Comparison of ENCODE assay signal across 23 mouse cellular contexts in the genomic region with DNA sequence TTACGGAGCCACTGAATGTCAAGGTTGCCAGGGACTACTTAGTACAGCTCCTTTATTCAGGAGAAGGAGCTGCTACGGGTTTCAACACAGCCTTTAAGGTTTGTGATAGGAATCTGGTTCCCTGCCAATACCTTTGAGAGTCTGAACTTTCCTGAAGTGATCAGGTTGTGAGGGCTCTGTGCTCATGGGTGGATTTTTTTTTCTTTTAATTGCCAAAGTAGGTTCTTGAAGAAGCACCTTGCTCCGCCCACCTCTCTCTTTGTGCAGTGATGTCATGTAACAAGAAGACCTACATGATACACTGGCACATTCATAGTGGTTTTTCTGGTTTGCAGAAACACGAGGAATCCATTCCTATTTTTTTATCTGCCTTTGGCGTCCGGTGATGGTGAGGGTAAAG. TPM values are rescaled to one million over a fixed set of nuclear protein-coding genes. Genes with fewer than 3 reads are reported as not detected.
DNase-seq lines count a peak whose midpoint lies in the region; ATAC-seq and TF ChIP-seq lines count a peak whose summit lies in the region.
"Had no signal": no experiment of that assay in that cellular context is flagged by ENCODE, and none has a peak within 500 bp of the region (broad histone marks: within the 10 kb centered on the region; RNA-seq: fewer than 3 reads in every experiment).

No protein-coding gene starts in this region.

- H3K27me3 ChIP-seq in heart, adult 2 months (ENCODE audit: control insufficient read depth, insufficient read depth, low read length) = no peaks in the 10 kb centered on the region
- H3K27me3 ChIP-seq in kidney, adult 2 months (replicated peaks; ENCODE audit: control insufficient read depth, insufficient read depth, low read length) = no peaks in the 10 kb centered on the region
- no peaks in the 10 kb centered on the region for H3K27me3 ChIP-seq in limb, embryonic 10.5 days (ENCODE audit: low read depth, poor library complexity, severe bottlenecking)
- H3K27me3 ChIP-seq: forebrain, embryonic 13.5 days; kidney, embryonic 15.5 days; limb, embryonic 15.5 days; midbrain, embryonic 15.5 days; neural tube, embryonic 12.5 days had no signal

- TF ChIP-seq EP300 in heart, adult 2 months (IDR thresholded peaks at IDR 0.05; ENCODE audit: insufficient read depth, low read depth, low read length) = no peak

- no peak for TF ChIP-seq POLR2A in heart, adult 2 months (IDR thresholded peaks at IDR 0.05; ENCODE audit: insufficient read depth, low read depth, low read length)
- no peak for TF ChIP-seq POLR2A in kidney, adult 2 months (IDR thresholded peaks at IDR 0.05; ENCODE audit: low read depth, low read length)

- no peak overlapping the region for H3K9ac ChIP-seq in heart, adult 2 months (ENCODE audit: low read depth, low read length)
- H3K9ac ChIP-seq: forebrain, embryonic 13.5 days; kidney, embryonic 15.5 days; limb, embryonic 15.5 days; midbrain, embryonic 15.5 days; neural tube, embryonic 12.5 days had no signal

- intact Hi-C loops in heart, adult 2 months (cut with DNase I) = no loop called here
- intact Hi-C loops in heart, postnatal 10 days (cut with DNase I) = no loop called here

- H3K4me3 ChIP-seq in heart, adult 2 months = no peak overlapping the region
- H3K4me3 ChIP-seq in kidney, adult 2 months (ENCODE audit: insufficient read depth, low read depth, low read length) = no peak overlapping the region
- H3K4me3 ChIP-seq in limb, embryonic 10.5 days = no peak overlapping the region
- H3K4me3 ChIP-seq: erythroblast, embryonic 14.5 days; forebrain, embryonic 13.5 days; kidney, embryonic 15.5 days; limb, embryonic 15.5 days; midbrain, embryonic 15.5 days; neural tube, embryonic 12.5 days had no signal

- H3K9me3 ChIP-seq in limb, embryonic 10.5 days (replicated peaks) = no peaks in the 10 kb centered on the region
- H3K9me3 ChIP-seq: forebrain, embryonic 13.5 days; kidney, embryonic 15.5 days; limb, embryonic 15.5 days; midbrain, embryonic 15.5 days; neural tube, embryonic 12.5 days had no signal

- TF ChIP-seq CTCF in heart, adult 2 months (IDR thresholded peaks at IDR 0.05) = no peak
- TF ChIP-seq CTCF in kidney, adult 2 months (conservative IDR thresholded peaks at IDR 0.05; ENCODE audit: insufficient read depth, insufficient read length, low read depth, low read length) = no peak

- no peaks in the 10 kb centered on the region for H3K79me2 ChIP-seq in heart, adult 2 months (replicated peaks; ENCODE audit: control insufficient read depth, insufficient read depth, low read length)

- H3K36me3 ChIP-seq in heart, adult 2 months (ENCODE audit: control insufficient read depth, insufficient read depth, low read length) = 0 out of 2 replicates have a peak, but pooled peaks cover 2% of the 10 kb centered on the region
- no peaks in the 10 kb centered on the region for H3K36me3 ChIP-seq in kidney, adult 2 months (ENCODE audit: control insufficient read depth, insufficient read depth, low read length)
- no peaks in the 10 kb centered on the region for H3K36me3 ChIP-seq in limb, embryonic 10.5 days
- H3K36me3 ChIP-seq: kidney, embryonic 15.5 days; limb, embryonic 15.5 days; midbrain, embryonic 15.5 days; neural tube, embryonic 12.5 days had no signal

- H3K27ac ChIP-seq in heart, adult 2 months = peak overlapping the region; percentile 81
- H3K27ac ChIP-seq in kidney, adult 2 months (ENCODE audit: insufficient read depth, low read depth, low read length) = 0 out of 2 replicates have a peak overlapping the region, but pooled peaks have one; percentile 6
- peak overlapping the region; percentile 65; the same call in 1 of the 2 replicates for H3K27ac ChIP-seq in limb, embryonic 10.5 days
- H3K27ac ChIP-seq: forebrain, embryonic 13.5 days; hindbrain, postnatal 0 days; limb, embryonic 15.5 days; midbrain, embryonic 15.5 days; neural tube, embryonic 12.5 days had no signal

- H3K4me1 ChIP-seq in heart, adult 2 months (ENCODE audit: control insufficient read depth, insufficient read depth, low read length) = peaks cover 7% of the 10 kb centered on the region
- no peaks in the 10 kb centered on the region; the same call in 1 of the 2 replicates for H3K4me1 ChIP-seq in kidney, adult 2 months (ENCODE audit: control insufficient read depth, insufficient read depth, low read length)
- peaks cover 27% of the 10 kb centered on the region for H3K4me1 ChIP-seq in limb, embryonic 10.5 days
- H3K4me1 ChIP-seq: midbrain, embryonic 15.5 days had no signal

- no peak for ATAC-seq in erythroblast, adult 5-6 weeks (replicated peaks; ENCODE audit: low FRiP score, poor library complexity, severe bottlenecking)
- ATAC-seq: forebrain, embryonic 13.5 days; hindbrain, postnatal 0 days; intestine, embryonic 16.5 days; midbrain, embryonic 15.5 days had no signal

- DNase-seq in heart, adult 2 months = no peak
- no peak for DNase-seq in heart, postnatal 10 days
- DNase-seq in kidney, adult 2 months = no peak
- DNase-seq in kidney, postnatal 10 days = no peak
- DNase-seq in thymus, postnatal 4 days = peak; percentile 32
- DNase-seq in thymus, postnatal 10 days (ENCODE audit: low spot score in 2 of 2) = no peak
- DNase-seq in limb, embryonic 10.5 days (ENCODE audit: low spot score) = no peak
- DNase-seq: adrenal gland, postnatal 25 days; cerebellum, adult 9-10 months; gastrocnemius, postnatal 14 days; heart, adult 18-20 months; layer of hippocampus, adult 9-11 months; lung, postnatal 36 days; right cerebral cortex, postnatal 14 days had no signal

- WGBS in heart, adult 2 months = 79% methylated on average over 6 of the region's 6 CpGs
- WGBS in kidney, adult 2 months = 84% methylated on average over 6 of the region's 6 CpGs
- 94% methylated on average over 6 of the region's 6 CpGs for WGBS in limb, embryonic 10.5 days

RNA-seq across cellular contexts. Expression of a gene that starts 16.3 kb away (rescaled TPM):
- total RNA-seq in heart, adult 2 months (2021) = 10 to 100 TPM; 33.8 to 39.4 TPM
- 31.9 and 32.1 TPM in 2 replicates for polyA plus RNA-seq in heart, adult 2 months (2012; rRNA removed)
- total RNA-seq in heart, postnatal 10 days (2021) = 100 to 1,000 TPM; 106 to 115 TPM
- 27.5 and 28.1 TPM in 2 replicates for polyA plus RNA-seq in kidney, adult 2 months (2012; rRNA removed)
- polyA plus RNA-seq in limb, embryonic 10.5 days (2016; fragmentation: Nextera tagmentation; extraction: Ambion mirVana) = 34.0 and 36.0 TPM in 2 replicates
- total RNA-seq in erythroblast, adult 5-6 weeks (2015; ENCODE audit: low replicate concordance) = 3.8 TPM in 2 replicates
- 3.3 and 4.2 TPM in 2 replicates for total RNA-seq in erythroblast, adult 5-6 weeks (2017; ENCODE audit: low replicate concordance)

Comparison
In these comparisons a context has a peak if more than half of its experiments do, and no peak if none do; other contexts are left out.
1. H3K27ac ChIP-seq: peak in every context shown above with its lines; median percentile 81 in heart, adult 2 months; 65 in limb, embryonic 10.5 days; 6 in kidney, adult 2 months.
2. RNA of a gene that starts 16.3 kb away (total RNA-seq): 106 to 115 TPM in heart, postnatal 10 days and 33.8 to 39.4 TPM in heart, adult 2 months; 3.3 to 4.2 TPM in erythroblast, adult 5-6 weeks; every median in the first group is over 4 times any median in the second.